Mouse (Mus musculus) neural tube, embryonic 11.5 days (tissue): ENCODE data around the gene AU040320. TPM values are rescaled to one million over a fixed set of nuclear protein-coding genes. Genes with fewer than 3 reads are reported as not detected.

Experiments
- ATAC-seq: fragments of 200-750 bp; cut with Nextera tagmentation; 2 replicates; pipeline ENCODE4 v1.8.0; 2017; ENCODE audit warnings: moderate number of reproducible peaks, mild to moderate bottlenecking, moderate TSS enrichment, moderate library complexity; ENCODE audit not compliant: insufficient read depth, low FRiP score, low TSS enrichment
- DNase-seq: peaks from one replicate; pipeline ENCODE4 v3.0.0-alpha.2; 2015; ENCODE audit warnings: low spot score
- H3K27ac ChIP-seq: fragments of 300-500 bp; sonication (generic); 2 replicates; pipeline ENCODE4 v1.5.1; 2014; ENCODE audit warnings: low read depth, mild to moderate bottlenecking, low read length
- H3K27me3 ChIP-seq: fragments of 300-500 bp; sonication (generic); 2 replicates; pipeline ENCODE4 v1.6.1; 2014; ENCODE audit warnings: mild to moderate bottlenecking, low read length, mixed read lengths; ENCODE audit not compliant: control insufficient read depth, insufficient read depth
- H3K36me3 ChIP-seq: fragments of 300-500 bp; sonication (generic); 2 replicates; pipeline ENCODE4 v1.6.1; 2014; ENCODE audit warnings: mild to moderate bottlenecking, low read length, moderate library complexity, mixed read lengths; ENCODE audit not compliant: control insufficient read depth, insufficient read depth
- H3K4me1 ChIP-seq: fragments of 300-500 bp; sonication (generic); 2 replicates; pipeline ENCODE4 v1.6.1; 2014; ENCODE audit warnings: low read length, mixed read lengths; ENCODE audit not compliant: control insufficient read depth, insufficient read depth
- H3K4me2 ChIP-seq: fragments of 300-500 bp; sonication (generic); 2 replicates; pipeline ENCODE4 v1.6.1; 2014; ENCODE audit warnings: low read depth, mild to moderate bottlenecking, moderate library complexity
- H3K4me3 ChIP-seq: fragments of 300-500 bp; sonication (generic); 2 replicates; pipeline ENCODE4 v1.5.1; 2014; ENCODE audit warnings: low read depth, low read length
- H3K9ac ChIP-seq: fragments of 300-500 bp; sonication (generic); 2 replicates; pipeline ENCODE4 v1.6.1; 2014; ENCODE audit warnings: mild to moderate bottlenecking, low read length
- H3K9me3 ChIP-seq: fragments of 300-500 bp; sonication (generic); 2 replicates; pipeline ENCODE4 v1.6.1; 2016; ENCODE audit warnings: low read length; ENCODE audit not compliant: control insufficient read depth
- WGBS: fragments of 180-500 bp; shearing (Covaris S2); extraction: QIAGEN DNeasy Blood & Tissue Kit; methylation state at CpG from one replicate; pipeline ENCODE4 v1.1.7; 2014; 5-methylcytosine and 5-hydroxymethylcytosine counted together
- polyA plus RNA-seq: library from polyadenylated mRNA; unstranded; fragments of >200 nt; fragmentation: Nextera tagmentation; extraction: Ambion mirVana; gene quantifications from 2 replicates; pipeline ENCODE4 v1.2.1, GENCODE M21; 2014

The AU040320 gene
- polyA plus RNA-seq, 1 experiment from 2014 or later, result 32.4 TPM

- Histone ChIP-seq H3K27ac (no peak overlapping the region), H3K9ac (no peak overlapping the region), H3K36me3 (peaks cover 12% of the 10 kb centered on the region), H3K9me3 (no peaks in the 10 kb centered on the region), H3K4me3 (no peak overlapping the region), H3K4me2 (no peak overlapping the region), H3K4me1 (0 out of 2 replicates have a peak, but pooled peaks cover 6% of the 10 kb centered on the region), H3K27me3 (no peaks in the 10 kb centered on the region)
- ATAC-seq (no peak), DNase-seq (no peak)
- WGBS, result 87% methylated on average over 10 of the region's 10 CpGs
Observed at GRCm38 (mm10) chr4:126746194-126746840, 7.0 kb upstream of the AU040320 start.

- peaks cover 12% of the 10 kb centered on the region for H3K36me3 ChIP-seq
- no peak for DNase-seq
- H3K9me3 ChIP-seq, result no peaks in the 10 kb centered on the region
- H3K9ac ChIP-seq, result no peak overlapping the region; the same call in 1 of the 2 replicates
- no peaks in the 10 kb centered on the region for H3K27me3 ChIP-seq
- peaks cover 15% of the 10 kb centered on the region for H3K4me1 ChIP-seq
- no peak for ATAC-seq
- no peak overlapping the region for H3K27ac ChIP-seq
- no peak overlapping the region for H3K4me3 ChIP-seq
- 96% methylated on average over 8 of the region's 8 CpGs for WGBS
- H3K4me2 ChIP-seq, result no peak overlapping the region
Observed at GRCm38 (mm10) chr4:126748381-126748780, 5.0 kb upstream of the AU040320 start.

- Histone ChIP-seq H3K4me2 (no peak overlapping the region), H3K27ac (no peak overlapping the region), H3K9me3 (no peaks in the 10 kb centered on the region), H3K4me3 (no peak overlapping the region), H3K4me1 (peaks cover 15% of the 10 kb centered on the region), H3K9ac (no peak overlapping the region; the same call in 1 of the 2 replicates), H3K36me3 (peaks cover 12% of the 10 kb centered on the region), H3K27me3 (no peaks in the 10 kb centered on the region)
- no peak for ATAC-seq
- DNase-seq, result no peak
- whole genome bisulfite sequencing, result 90% methylated on average over 11 of the region's 11 CpGs
Observed at GRCm38 (mm10) chr4:126749553-126749952, 3.8 kb upstream of the AU040320 start.

GRCm38 (mm10) chr4:126750046-126750683, 3.2 kb upstream of the AU040320 start:
- H3K4me2 ChIP-seq, result no peak overlapping the region
- H3K27me3 ChIP-seq, result no peaks in the 10 kb centered on the region
- no peaks in the 10 kb centered on the region for H3K9me3 ChIP-seq
- H3K27ac ChIP-seq, result no peak overlapping the region
- DNase-seq (no peak), ATAC-seq (no peak)
- no peak overlapping the region; the same call in 1 of the 2 replicates for H3K9ac ChIP-seq
- no peak overlapping the region for H3K4me3 ChIP-seq
- peaks cover 8% of the 10 kb centered on the region; the same call in 1 of the 2 replicates for H3K36me3 ChIP-seq
- 87% methylated on average over 26 of the region's 26 CpGs for WGBS
- H3K4me1 ChIP-seq, result peaks cover 15% of the 10 kb centered on the region

GRCm38 (mm10) chr4:126750863-126751555, 2.3 kb upstream of the AU040320 start:
- ATAC-seq (no peak), DNase-seq (no peak)
- WGBS, result 83% methylated on average over 8 of the region's 8 CpGs
- Histone ChIP-seq H3K27ac (no peak overlapping the region), H3K9ac (no peak overlapping the region), H3K4me2 (peak overlapping the region; percentile 61), H3K36me3 (peaks cover 8% of the 10 kb centered on the region; the same call in 1 of the 2 replicates), H3K4me3 (no peak overlapping the region), H3K4me1 (peaks cover 15% of the 10 kb centered on the region), H3K9me3 (no peaks in the 10 kb centered on the region), H3K27me3 (no peaks in the 10 kb centered on the region)

GRCm38 (mm10) chr4:126751556-126752023, 1.8 kb upstream of the AU040320 start:
- Histone ChIP-seq H3K4me2 (peak overlapping the region; percentile 61), H3K4me1 (peaks cover 15% of the 10 kb centered on the region), H3K9ac (0 out of 2 replicates have a peak overlapping the region, but pooled peaks have one; percentile 86), H3K27me3 (no peaks in the 10 kb centered on the region), H3K9me3 (no peaks in the 10 kb centered on the region), H3K4me3 (peak overlapping the region; percentile 86), H3K27ac (no peak overlapping the region), H3K36me3 (peaks cover 8% of the 10 kb centered on the region; the same call in 1 of the 2 replicates)
- ATAC-seq, result no peak
- 62% methylated on average over 10 of the region's 10 CpGs for WGBS
- no peak for DNase-seq

- 12% methylated on average over 13 of the region's 13 CpGs for WGBS
- no peak overlapping the region for H3K27ac ChIP-seq
- peak overlapping the region; percentile 86 for H3K9ac ChIP-seq
- no peaks in the 10 kb centered on the region for H3K27me3 ChIP-seq
- DNase-seq (no peak), ATAC-seq (no peak)
- peak overlapping the region; percentile 61 for H3K4me2 ChIP-seq
- no peaks in the 10 kb centered on the region for H3K9me3 ChIP-seq
- peaks cover 6% of the 10 kb centered on the region; the same call in 1 of the 2 replicates for H3K36me3 ChIP-seq
- H3K4me1 ChIP-seq, result peaks cover 15% of the 10 kb centered on the region
- peak overlapping the region; percentile 86 for H3K4me3 ChIP-seq
Observed at GRCm38 (mm10) chr4:126752024-126752607, 1.2 kb upstream of the AU040320 start.

GRCm38 (mm10) chr4:126752608-126753141, 669 bp upstream of the AU040320 start:
- Histone ChIP-seq H3K4me3 (peak overlapping the region; percentile 86), H3K9ac (peak overlapping the region; percentile 86), H3K27me3 (no peaks in the 10 kb centered on the region), H3K27ac (peak overlapping the region; percentile 58; the same call in 1 of the 2 replicates), H3K9me3 (no peaks in the 10 kb centered on the region), H3K36me3 (peaks cover 3% of the 10 kb centered on the region; the same call in 1 of the 2 replicates), H3K4me2 (peak overlapping the region; percentile 61), H3K4me1 (peaks cover 15% of the 10 kb centered on the region)
- ATAC-seq (peak; percentile 12), DNase-seq (peak; percentile 58)
- under 1% methylated on average over 23 of the region's 23 CpGs for whole genome bisulfite sequencing
